Mouse (Mus musculus) small intestine, adult 2 months (tissue): ENCODE data around the gene H1f0. TPM values are rescaled to one million over a fixed set of nuclear protein-coding genes. Genes with fewer than 3 reads are reported as not detected.

ENCODE experiments used
- H3K27ac ChIP-seq: fragments of 200-500 bp; 2 replicates; pipeline ENCODE4 v1.5.1; 2012; ENCODE audit warnings: low read depth, low read length, control low read depth, inconsistent platforms; ENCODE audit not compliant: insufficient read depth
- H3K27me3 ChIP-seq: fragments of 200-500 bp; 2 replicates; pipeline ENCODE4 v1.6.1; 2012; ENCODE audit warnings: mild to moderate bottlenecking, moderate library complexity, low read length, inconsistent platforms; ENCODE audit not compliant: control insufficient read depth, insufficient read depth
- H3K36me3 ChIP-seq: fragments of 200-500 bp; 2 replicates; pipeline ENCODE4 v1.6.1; 2012; ENCODE audit warnings: mild to moderate bottlenecking, low read length, control low read depth, inconsistent platforms; ENCODE audit not compliant: control insufficient read depth, insufficient read depth
- H3K4me1 ChIP-seq: fragments of 200-500 bp; 2 replicates; pipeline ENCODE4 v1.6.1; 2012; ENCODE audit warnings: low read length, inconsistent platforms, mixed read lengths; ENCODE audit not compliant: control insufficient read depth, insufficient read depth, insufficient read length
- H3K4me3 ChIP-seq: fragments of 200-500 bp; 2 replicates; pipeline ENCODE4 v1.5.1; 2012; ENCODE audit warnings: low read depth, mild to moderate bottlenecking, control low read depth, inconsistent platforms, low read length, moderate library complexity
- CTCF ChIP-seq: fragments of 200-500 bp; IDR thresholded peaks from 2 replicates; pipeline ENCODE4 v1.5.1; 2012; ENCODE audit warnings: low read depth, mild to moderate bottlenecking, control low read depth, inconsistent platforms, low read length, moderate library complexity, mixed read lengths; ENCODE audit not compliant: insufficient replicate concordance, insufficient read length; ENCODE audit errors: extremely low read depth
- POLR2A ChIP-seq: fragments of 200-500 bp; IDR thresholded peaks from 2 replicates; pipeline ENCODE4 v1.6.1; 2012; ENCODE audit warnings: low read depth, mild to moderate bottlenecking, control low read depth, inconsistent platforms, low read length, moderate library complexity
- WGBS: fragments of 180-500 bp; shearing (Covaris S2); methylation state at CpG from one replicate; pipeline ENCODE4 v1.1.7; 2018; 5-methylcytosine and 5-hydroxymethylcytosine counted together
- polyA plus RNA-seq: library from polyadenylated mRNA; depleted of rRNA; stranded (reverse); fragments of >200 nt; gene quantifications from 2 replicates; pipeline ENCODE4 v1.2.3, GENCODE M21; 2012; rRNA removed

The H1f0 gene
- polyA plus RNA-seq, 1 experiment, result 218 TPM

DNA sequence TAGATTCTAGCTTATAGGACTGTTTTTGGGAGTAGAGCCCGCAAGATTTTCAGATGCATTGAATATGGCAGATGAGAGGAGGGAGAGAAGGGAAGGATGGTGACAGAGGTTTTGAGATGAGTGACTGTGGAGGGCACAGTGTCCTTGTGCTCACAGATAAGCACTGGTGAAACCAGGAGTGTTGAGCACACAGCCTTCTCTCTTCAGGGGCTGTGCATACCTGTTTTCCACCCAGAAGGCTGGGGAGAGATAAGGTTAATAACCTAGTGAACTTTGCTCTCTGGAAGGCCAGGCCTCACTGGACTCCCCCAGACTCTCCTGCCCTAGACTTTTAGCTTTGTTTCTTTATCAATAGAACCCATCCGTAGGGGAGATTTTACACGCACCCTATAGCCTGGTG lies 40.2 kb downstream of the H1f0 start:
- no peak for TF ChIP-seq POLR2A
- no peak for TF ChIP-seq CTCF
- H3K27me3 ChIP-seq, result no peaks in the 10 kb centered on the region
- H3K4me3 ChIP-seq, result no peak overlapping the region
- H3K36me3 ChIP-seq, result no peaks in the 10 kb centered on the region
- WGBS, result 42% methylated on average over 3 of the region's 3 CpGs
- peaks cover 22% of the 10 kb centered on the region; the same call in 1 of the 2 replicates for H3K4me1 ChIP-seq
- H3K27ac ChIP-seq, result peak overlapping the region; percentile 98

DNA sequence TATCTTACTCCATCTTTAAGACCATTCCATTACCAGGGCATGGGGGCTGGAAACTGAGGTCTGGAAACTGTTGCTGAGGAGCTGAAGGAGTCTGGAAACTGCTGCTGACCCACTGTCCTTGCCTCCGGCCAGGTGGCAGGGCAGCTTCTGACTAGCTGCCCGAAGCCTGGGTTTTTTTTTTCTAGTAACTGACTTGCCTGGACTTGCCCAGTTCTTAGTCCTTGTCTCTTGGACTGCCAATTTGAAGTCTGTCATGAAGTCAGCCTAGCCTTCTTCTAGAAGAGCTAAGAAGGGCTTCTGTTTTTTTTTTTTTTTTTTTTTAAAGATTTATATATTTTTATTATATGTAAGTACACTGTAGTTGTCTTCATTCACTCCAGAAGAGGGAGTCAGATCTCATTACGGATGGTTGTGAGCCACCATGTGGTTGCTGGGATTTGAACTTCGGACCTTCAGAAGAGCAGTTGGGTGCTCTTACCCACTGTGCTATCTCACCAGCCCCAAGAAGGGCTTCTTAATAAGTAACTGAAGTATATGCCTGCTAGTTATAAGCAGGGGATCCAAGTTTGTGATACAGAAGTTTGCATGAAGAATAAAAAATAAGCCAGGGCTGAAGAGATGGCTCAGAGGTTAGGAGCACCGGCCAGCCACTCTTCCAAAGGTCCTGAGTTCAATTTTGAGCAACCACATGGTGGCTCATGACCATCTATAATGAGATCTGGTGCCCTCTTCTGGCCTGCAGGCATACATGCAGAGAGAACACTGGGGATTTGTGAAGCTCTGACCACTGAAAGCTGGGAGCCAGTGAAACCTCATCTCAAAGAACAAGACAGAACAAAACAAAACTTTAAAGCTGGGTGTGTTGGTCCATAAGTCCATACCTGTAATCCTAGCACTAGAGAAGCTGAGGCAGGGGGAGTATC lies 43.1 kb downstream of the H1f0 start:
- peaks cover under 1% of the 10 kb centered on the region; the same call in 1 of the 2 replicates for H3K36me3 ChIP-seq
- peaks cover 22% of the 10 kb centered on the region; the same call in 1 of the 2 replicates for H3K4me1 ChIP-seq
- no peak overlapping the region for H3K4me3 ChIP-seq
- 55% methylated on average over 5 of the region's 5 CpGs for WGBS
- no peaks in the 10 kb centered on the region for H3K27me3 ChIP-seq
- TF ChIP-seq POLR2A (no peak), CTCF (peak; percentile 75; the same call in 1 of the 2 replicates)
- H3K27ac ChIP-seq, result no peak overlapping the region

DNA sequence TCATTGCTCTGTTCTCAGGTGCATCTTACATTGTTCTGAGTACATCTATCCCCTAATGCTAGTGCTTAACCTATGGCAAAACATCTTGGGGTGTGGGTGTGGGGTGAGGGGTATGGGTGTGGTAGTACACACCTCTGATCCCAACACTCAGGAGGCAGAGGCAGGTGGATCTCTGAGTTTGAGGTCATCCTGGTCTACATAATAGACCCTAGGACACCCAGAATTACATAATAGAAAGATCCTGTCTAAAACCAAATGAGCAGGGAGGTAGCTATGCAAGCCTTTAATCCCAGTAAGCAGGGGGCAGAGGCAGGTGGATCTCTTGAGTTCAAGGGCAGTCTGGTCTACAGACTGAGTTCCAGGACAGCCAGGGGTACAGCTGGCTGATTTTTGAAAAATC lies 45.5 kb downstream of the H1f0 start:
- H3K4me3 ChIP-seq, result no peak overlapping the region
- peaks cover 10% of the 10 kb centered on the region; the same call in 1 of the 2 replicates for H3K4me1 ChIP-seq
- no peak overlapping the region for H3K27ac ChIP-seq
- H3K36me3 ChIP-seq, result peaks cover 19% of the 10 kb centered on the region
- H3K27me3 ChIP-seq, result no peaks in the 10 kb centered on the region
- TF ChIP-seq CTCF (no peak), POLR2A (no peak)

DNA sequence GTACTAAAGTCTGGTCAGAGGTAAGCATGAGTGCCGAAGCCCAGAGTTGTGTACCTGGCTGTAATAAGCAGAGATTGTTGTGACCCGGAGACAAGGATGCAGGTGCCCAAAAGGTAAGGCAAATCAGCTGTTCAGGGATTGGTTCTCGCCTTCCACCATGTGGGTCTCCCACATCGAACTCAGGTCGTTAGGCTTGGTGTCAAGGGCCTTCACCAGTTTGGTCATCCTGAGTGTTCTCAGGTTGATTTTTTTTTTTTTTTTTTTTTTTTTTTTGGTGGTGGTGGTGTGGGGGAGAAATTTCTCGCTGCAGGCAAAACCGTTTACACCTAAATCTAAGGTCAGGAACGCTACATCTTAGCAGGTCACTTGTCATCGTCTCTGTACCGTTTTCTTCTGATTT lies 46.2 kb downstream of the H1f0 start:
- H3K36me3 ChIP-seq, result peaks cover 26% of the 10 kb centered on the region
- WGBS, result 29% methylated on average over 10 of the region's 10 CpGs
- TF ChIP-seq POLR2A (no peak), CTCF (no peak)
- H3K4me3 ChIP-seq, result peak overlapping the region; percentile 93; the same call in 1 of the 2 replicates
- H3K27ac ChIP-seq, result peak overlapping the region; percentile 60; the same call in 1 of the 2 replicates
- peaks cover 7% of the 10 kb centered on the region; the same call in 1 of the 2 replicates for H3K4me1 ChIP-seq
- H3K27me3 ChIP-seq, result no peaks in the 10 kb centered on the region

DNA sequence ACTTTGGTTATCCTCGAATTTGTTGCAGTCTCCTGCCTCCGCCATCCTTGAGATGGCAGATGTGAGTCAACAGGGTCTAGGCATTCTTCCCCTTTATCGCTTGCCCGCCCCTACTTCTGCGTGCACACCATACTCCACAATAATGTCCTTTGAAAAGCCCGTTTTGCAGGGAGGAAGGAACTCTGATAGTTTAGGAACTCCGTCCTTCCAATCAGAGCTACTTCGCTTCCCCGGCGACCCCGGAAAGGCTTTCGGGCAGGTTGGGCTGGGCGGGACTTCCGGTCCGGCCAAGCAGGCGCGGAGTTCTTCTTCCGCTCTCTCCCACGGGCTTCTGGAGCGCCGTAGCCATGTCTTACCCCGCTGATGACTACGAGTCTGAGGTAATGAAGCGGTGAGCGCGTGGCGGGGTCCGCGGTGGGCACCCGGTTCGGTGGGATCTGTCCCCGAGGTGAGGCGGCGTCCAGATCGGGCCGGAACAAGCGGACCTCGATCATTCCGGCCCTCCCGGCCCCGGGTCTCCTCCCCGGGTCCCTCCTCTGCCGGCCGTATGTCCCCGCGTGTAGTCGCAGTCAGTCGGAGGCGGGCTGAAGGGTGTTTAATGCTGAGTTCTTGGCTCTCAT lies 46.8 kb downstream of the H1f0 start, which contains the start of gene Eif3l:
TSS of gene Eif3l (plus strand) at position 267 of the 620 bp plus-strand sequence.
- under 1% methylated on average over 49 of the region's 49 CpGs for WGBS
- Histone ChIP-seq H3K4me3 (peak within 1 kb of the TSS; percentile 93), H3K27me3 (no peaks in the 10 kb centered on the region), H3K36me3 (peaks cover 32% of the 10 kb centered on the region), H3K4me1 (peaks cover 7% of the 10 kb centered on the region; the same call in 1 of the 2 replicates), H3K27ac (peak within 1 kb of the TSS; percentile 60)
- TF ChIP-seq CTCF (no peak), POLR2A (0 out of 2 replicates have a peak, but pooled peaks have one; percentile 39)

DNA sequence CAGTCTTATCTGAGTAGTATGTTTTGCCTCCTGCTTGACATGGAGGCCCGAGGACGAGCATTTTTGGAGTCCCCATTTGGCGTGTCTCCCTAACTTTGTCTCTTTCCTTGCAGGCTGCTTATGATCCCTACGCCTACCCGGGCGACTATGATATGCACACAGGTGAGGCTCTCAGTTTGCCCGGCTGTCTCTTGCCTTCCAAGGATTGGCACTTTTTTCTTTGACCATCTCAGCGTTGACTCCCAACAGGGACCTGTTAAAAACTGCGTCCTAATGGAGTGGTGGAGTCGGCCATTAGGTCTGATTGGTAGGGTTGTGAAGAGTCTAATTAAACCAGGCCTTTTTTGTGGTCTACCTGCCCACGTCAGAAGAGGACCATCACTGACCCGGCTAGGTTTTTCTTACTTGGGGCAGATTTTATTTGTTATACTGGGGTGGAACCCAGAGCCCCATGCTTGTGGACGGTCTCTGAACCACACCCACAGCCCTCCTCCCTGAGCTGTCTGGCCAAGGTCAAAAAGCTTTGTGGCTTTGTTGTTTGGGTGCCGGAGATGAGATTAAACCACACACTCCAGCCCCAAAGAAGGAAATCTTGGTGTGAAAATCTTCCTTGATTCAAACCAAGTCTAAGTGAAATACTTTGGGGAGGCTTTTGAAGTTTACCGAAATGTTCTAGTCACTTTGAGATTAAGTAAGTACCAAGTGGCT lies 47.6 kb downstream of the H1f0 start:
- TF ChIP-seq CTCF (no peak), POLR2A (no peak)
- Histone ChIP-seq H3K4me3 (peak overlapping the region; percentile 93), H3K36me3 (peaks cover 36% of the 10 kb centered on the region), H3K4me1 (peaks cover 7% of the 10 kb centered on the region; the same call in 1 of the 2 replicates), H3K27me3 (no peaks in the 10 kb centered on the region), H3K27ac (no peak overlapping the region)
- 13% methylated on average over 15 of the region's 15 CpGs for WGBS

DNA sequence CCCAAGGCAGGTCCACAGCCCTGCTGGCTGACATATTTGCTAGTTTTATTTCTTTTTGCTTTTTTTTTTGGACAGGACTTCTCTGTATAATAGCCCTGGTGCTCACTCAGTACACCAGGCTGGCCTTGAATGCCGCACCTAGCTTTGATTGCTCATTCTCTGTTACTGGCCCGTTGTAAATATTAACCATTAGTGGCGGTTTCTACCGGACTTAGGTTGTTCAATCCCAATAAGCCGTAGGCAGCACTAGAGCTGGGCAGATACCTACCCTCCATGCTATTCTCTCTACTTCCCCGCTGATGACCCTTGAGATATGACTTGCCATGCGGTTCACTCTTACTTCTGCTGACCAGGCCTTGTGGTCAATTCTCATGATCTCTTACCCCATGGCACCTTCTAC lies 51.3 kb downstream of the H1f0 start:
- no peak overlapping the region for H3K4me3 ChIP-seq
- H3K4me1 ChIP-seq, result peaks cover 5% of the 10 kb centered on the region; the same call in 1 of the 2 replicates
- WGBS, result 71% methylated on average over 7 of the region's 7 CpGs
- no peak overlapping the region for H3K27ac ChIP-seq
- no peaks in the 10 kb centered on the region for H3K27me3 ChIP-seq
- no peak for TF ChIP-seq CTCF
- TF ChIP-seq POLR2A, result no peak
- H3K36me3 ChIP-seq, result peaks cover 72% of the 10 kb centered on the region

Other genes with a start within 250 kb of the H1f0 start
- gene Card10, start 225.4 kb upstream of the H1f0 start, polyA plus RNA-seq, result 15.8 and 28.3 TPM in 2 replicates
- gene Cdc42ep1, start 185.8 kb upstream of the H1f0 start, polyA plus RNA-seq, result 18.9 and 26.0 TPM in 2 replicates
- gene Lgals2, start 172.9 kb upstream of the H1f0 start, polyA plus RNA-seq, result 637 and 2,134 TPM in 2 replicates
- gene Gga1, start 151.3 kb upstream of the H1f0 start, polyA plus RNA-seq, result 62.5 and 105 TPM in 2 replicates
- 0.13 TPM in 1 of 2 replicates, not detected in the other for gene Gm49510, start 128.8 kb upstream of the H1f0 start, polyA plus RNA-seq
- gene Sh3bp1, start 128.7 kb upstream of the H1f0 start, polyA plus RNA-seq, result 41.3 and 48.8 TPM in 2 replicates
- gene Pdxp, start 114.5 kb upstream of the H1f0 start, polyA plus RNA-seq, result 3.9 and 4.2 TPM in 2 replicates
- gene Lgals1, start 101.7 kb upstream of the H1f0 start, polyA plus RNA-seq, result 51.7 and 77.0 TPM in 2 replicates
- gene Nol12, start 93.5 kb upstream of the H1f0 start, polyA plus RNA-seq, result 7.3 and 11.7 TPM in 2 replicates
- gene Triobp, start 80.7 kb upstream of the H1f0 start, polyA plus RNA-seq, result 43.3 and 123 TPM in 2 replicates
- gene Galr3, start 13.4 kb downstream of the H1f0 start, polyA plus RNA-seq, result 2.2 and 8.0 TPM in 2 replicates
- gene Ankrd54, start 34.4 kb downstream of the H1f0 start, polyA plus RNA-seq, result 70.4 and 92.7 TPM in 2 replicates
- gene Eif3l, start 46.7 kb downstream of the H1f0 start, polyA plus RNA-seq, result 52.5 and 88.3 TPM in 2 replicates
- 18.8 and 23.8 TPM in 2 replicates for gene Micall1, start 80.4 kb downstream of the H1f0 start, polyA plus RNA-seq
- gene Polr2f, start 112.6 kb downstream of the H1f0 start, polyA plus RNA-seq, result 18.3 and 32.2 TPM in 2 replicates
- gene 1700088E04Rik, start 112.8 kb downstream of the H1f0 start, polyA plus RNA-seq, result 0.56 and 1.2 TPM in 2 replicates
- gene Sox10, start 136.8 kb downstream of the H1f0 start, polyA plus RNA-seq, result 2.5 and 2.7 TPM in 2 replicates
- 20.8 and 27.9 TPM in 2 replicates for gene Pick1, start 200.7 kb downstream of the H1f0 start, polyA plus RNA-seq
- 0.05 and 0.08 TPM in 2 replicates for gene Gm49486, start 200.9 kb downstream of the H1f0 start, polyA plus RNA-seq
- gene Slc16a8, start 226.3 kb downstream of the H1f0 start, polyA plus RNA-seq, result 0.75 and 2.6 TPM in 2 replicates